Mouse (Mus musculus) embryo, embryonic 10.5 days (tissue): ENCODE results near the gene Sars2.

Experiments used
- DNase-seq: peaks from one replicate; pipeline ENCODE4 v3.0.0-alpha.2; 2015; ENCODE audit warnings: low spot score

Gene Sars2

GRCm38 (mm10) chr7:28726600-28726999 is 15.2 kb upstream of the Sars2 start:
- DNase-seq = peak; percentile 87

- DNase-seq = peak; percentile 39
Observed at GRCm38 (mm10) chr7:28727649-28728340, 14.0 kb upstream of the Sars2 start.

GRCm38 (mm10) chr7:28732341-28733142 is 9.2 kb upstream of the Sars2 start:
- DNase-seq = peak; percentile 95

- DNase-seq = no peak
Observed at GRCm38 (mm10) chr7:28733211-28733610, 8.6 kb upstream of the Sars2 start.

- DNase-seq = no peak
Observed at GRCm38 (mm10) chr7:28735701-28736100, 6.1 kb upstream of the Sars2 start.

GRCm38 (mm10) chr7:28739829-28740228 is 2.0 kb upstream of the Sars2 start:
- no peak for DNase-seq

GRCm38 (mm10) chr7:28740949-28741348 is 843 bp upstream of the Sars2 start:
- no peak for DNase-seq

GRCm38 (mm10) chr7:28741368-28741708 is 454 bp upstream of the Sars2 start:
- no peak for DNase-seq

- no peak for DNase-seq
Observed at GRCm38 (mm10) chr7:28749935-28750334, 8.1 kb downstream of the Sars2 start.

- no peak for DNase-seq
Observed at GRCm38 (mm10) chr7:28756079-28756478, 14.3 kb downstream of the Sars2 start, which contains the start of gene Ccer2. Gene Ccer2 (plus strand): TSS chr7:28756174.

- DNase-seq = no peak
Observed at GRCm38 (mm10) chr7:28758623-28759022, 16.8 kb downstream of the Sars2 start.

GRCm38 (mm10) chr7:28761907-28762306 is 20.1 kb downstream of the Sars2 start:
- no peak for DNase-seq

GRCm38 (mm10) chr7:28765211-28765610 is 23.4 kb downstream of the Sars2 start:
- no peak for DNase-seq

- DNase-seq = peak; percentile 100
Observed at GRCm38 (mm10) chr7:28766173-28766879, 24.5 kb downstream of the Sars2 start, which contains the start of gene Sirt2. Gene Sirt2 (plus strand): TSS chr7:28766735.

- peak; percentile 44 for DNase-seq
Observed at GRCm38 (mm10) chr7:28766910-28767309, 25.1 kb downstream of the Sars2 start.

GRCm38 (mm10) chr7:28767462-28767965 is 25.7 kb downstream of the Sars2 start, which contains the start of gene Nfkbib:
Gene Nfkbib (minus strand): TSS chr7:28767512.
- no peak for DNase-seq

- no peak for DNase-seq
Observed at GRCm38 (mm10) chr7:28769414-28769958, 27.7 kb downstream of the Sars2 start.

- DNase-seq = no peak
Observed at GRCm38 (mm10) chr7:28770309-28770708, 28.5 kb downstream of the Sars2 start.

GRCm38 (mm10) chr7:28771867-28772266 is 30.1 kb downstream of the Sars2 start:
- no peak for DNase-seq

- no peak for DNase-seq
Observed at GRCm38 (mm10) chr7:28773163-28773562, 31.4 kb downstream of the Sars2 start.

GRCm38 (mm10) chr7:28774164-28774563 is 32.4 kb downstream of the Sars2 start:
- peak; percentile 32 for DNase-seq

GRCm38 (mm10) chr7:28775129-28775528 is 33.3 kb downstream of the Sars2 start:
- DNase-seq = no peak
